Mouse (Mus musculus): ENCODE data around the gene Bank1. TPM values are rescaled to one million over a fixed set of nuclear protein-coding genes. Genes with fewer than 3 reads are reported as not detected.

Gene Bank1
- total and polyA plus RNA-seq, 2 experiments from 2014 or later: 0.43 to 0.66 TPM

DNA sequence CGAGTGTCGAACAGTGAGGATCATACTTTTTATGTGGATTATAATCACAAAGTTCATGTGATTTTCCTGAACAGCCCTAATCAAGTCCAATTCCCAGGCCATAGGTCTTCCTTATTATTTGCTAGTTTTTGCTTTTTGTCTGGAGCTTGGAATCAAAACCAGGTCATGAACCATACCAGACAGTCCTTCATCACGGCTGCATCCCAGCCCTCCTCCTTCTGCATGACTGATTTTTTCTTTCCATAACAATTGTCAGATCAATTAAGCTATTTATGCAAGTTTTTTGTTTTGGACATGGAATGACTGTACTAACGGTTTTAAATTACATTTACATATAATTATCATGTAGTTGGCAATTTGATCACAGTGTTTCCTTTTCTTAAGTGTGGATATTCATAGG lies 315.2 kb downstream of the Bank1 start:
- ATAC-seq (ENCODE audit: low FRiP score): no peak
- TF ChIP-seq CTCF (IDR thresholded peaks at IDR 0.05): no peak

DNA sequence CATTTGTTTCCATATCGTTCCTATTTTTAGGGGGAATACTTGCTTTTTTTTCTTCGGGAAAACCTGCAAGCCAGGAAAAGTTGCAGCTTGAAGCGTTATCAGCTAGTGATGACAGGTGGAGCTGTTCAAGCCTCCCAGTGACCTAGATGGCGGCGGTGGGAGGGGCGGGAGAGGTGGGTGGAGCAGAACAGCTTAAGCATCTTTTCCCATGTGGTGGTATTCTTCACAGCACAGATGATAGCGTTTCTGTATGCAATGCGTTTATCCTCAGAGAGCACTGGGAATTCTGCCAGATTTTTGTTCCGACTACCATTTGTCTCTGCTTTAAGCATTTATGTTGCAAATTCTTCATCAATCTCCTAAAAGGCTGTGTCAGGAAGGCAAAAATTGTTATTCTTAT lies 318.0 kb downstream of the Bank1 start:
- TF ChIP-seq CTCF (IDR thresholded peaks at IDR 0.05): peak; percentile 59
- no peak overlapping the region for H3K9ac ChIP-seq (replicated peaks; ENCODE audit: low read length, poor library complexity, severe bottlenecking)
- ATAC-seq (ENCODE audit: low FRiP score): peak; percentile 76
- no peaks in the 10 kb centered on the region for H3K27me3 ChIP-seq (ENCODE audit: insufficient read depth, low read length)
- 0 out of 2 replicates have a peak overlapping the region, but pooled peaks have one; percentile 12 for H3K27ac ChIP-seq (ENCODE audit: low read depth, low read length)
- H3K36me3 ChIP-seq (ENCODE audit: insufficient read depth, low read length): no peaks in the 10 kb centered on the region
- DNase-seq (ENCODE audit: low spot score): peak; percentile 86
- peak overlapping the region; percentile 26 for H3K4me3 ChIP-seq (ENCODE audit: low read depth, low read length)
- no peaks in the 10 kb centered on the region for H3K9me3 ChIP-seq (ENCODE audit: low read length)
- WGBS: 10% methylated on average over 9 of the region's 9 CpGs
- peak overlapping the region; percentile 42 for H3K4me2 ChIP-seq (ENCODE audit: low read depth, low read length, poor library complexity, severe bottlenecking)
- no peaks in the 10 kb centered on the region for H3K4me1 ChIP-seq (ENCODE audit: insufficient read depth, low read length)

More for the DNA sequence above, 315.2 kb downstream of the Bank1 start:
- no peak for DNase-seq (ENCODE audit: low spot score)
- no peak overlapping the region for H3K4me2 ChIP-seq (ENCODE audit: low read depth, low read length, poor library complexity, severe bottlenecking)
- H3K4me1 ChIP-seq (ENCODE audit: insufficient read depth, low read length): no peaks in the 10 kb centered on the region
- H3K27ac ChIP-seq (ENCODE audit: low read depth, low read length): no peak overlapping the region
- 76% methylated on average over 4 of the region's 4 CpGs for WGBS
- H3K4me3 ChIP-seq (ENCODE audit: low read depth, low read length): no peak overlapping the region
- H3K27me3 ChIP-seq (ENCODE audit: insufficient read depth, low read length): no peaks in the 10 kb centered on the region
- no peaks in the 10 kb centered on the region for H3K36me3 ChIP-seq (ENCODE audit: insufficient read depth, low read length)
- no peaks in the 10 kb centered on the region for H3K9me3 ChIP-seq (ENCODE audit: low read length)
- H3K9ac ChIP-seq (replicated peaks; ENCODE audit: low read length, poor library complexity, severe bottlenecking): no peak overlapping the region

DNA sequence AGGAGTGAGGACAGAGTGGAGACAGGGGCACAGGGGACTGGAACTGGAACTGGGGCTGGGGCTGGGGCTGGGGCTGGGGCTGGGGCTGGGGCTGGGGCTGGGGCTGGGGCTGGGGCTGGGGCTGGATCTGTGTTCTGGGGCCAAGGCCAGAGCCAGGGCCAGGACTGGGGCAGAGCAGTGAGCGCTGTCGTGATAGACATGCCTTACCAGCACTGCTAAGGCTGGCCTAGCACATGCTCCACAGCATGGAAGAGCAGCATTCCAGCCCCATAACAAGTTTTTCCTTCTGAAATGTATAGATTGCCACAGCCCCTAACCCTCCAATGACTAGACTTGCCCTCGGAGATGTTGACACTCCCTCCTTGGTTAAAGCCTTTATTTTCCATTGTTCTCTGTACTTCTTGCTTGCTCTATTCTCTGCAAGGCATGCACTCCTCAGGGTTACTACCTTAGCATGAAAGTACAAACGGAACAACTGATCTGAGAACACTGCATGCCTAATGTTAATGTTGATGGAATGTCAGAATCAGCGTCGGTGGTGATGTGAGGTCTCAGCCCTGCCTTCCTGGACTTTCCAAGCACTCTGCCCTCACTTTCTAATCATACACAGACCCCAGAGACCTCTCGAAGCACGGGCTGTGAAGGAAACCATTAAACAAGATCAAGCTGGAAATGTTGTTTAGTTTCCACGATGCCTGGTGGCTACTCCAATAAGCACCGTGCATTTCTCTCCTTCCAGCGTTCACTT lies 318.6 kb downstream of the Bank1 start:
- H3K4me2 ChIP-seq (ENCODE audit: low read depth, low read length, poor library complexity, severe bottlenecking): peak overlapping the region; percentile 42
- TF ChIP-seq CTCF (IDR thresholded peaks at IDR 0.05): no peak
- H3K9ac ChIP-seq (replicated peaks; ENCODE audit: low read length, poor library complexity, severe bottlenecking): no peak overlapping the region
- H3K27me3 ChIP-seq (ENCODE audit: insufficient read depth, low read length): no peaks in the 10 kb centered on the region
- H3K4me1 ChIP-seq (ENCODE audit: insufficient read depth, low read length): no peaks in the 10 kb centered on the region
- ATAC-seq (ENCODE audit: low FRiP score) (peak; percentile 44; the same call in 1 of the 2 replicates), DNase-seq (ENCODE audit: low spot score) (no peak)
- H3K9me3 ChIP-seq (ENCODE audit: low read length): no peaks in the 10 kb centered on the region
- H3K36me3 ChIP-seq (ENCODE audit: insufficient read depth, low read length): no peaks in the 10 kb centered on the region
- WGBS: 50% methylated on average over 11 of the region's 11 CpGs
- H3K27ac ChIP-seq (ENCODE audit: low read depth, low read length): 0 out of 2 replicates have a peak overlapping the region, but pooled peaks have one; percentile 12
- peak overlapping the region; percentile 26 for H3K4me3 ChIP-seq (ENCODE audit: low read depth, low read length)

Measured in midbrain, postnatal 0 days (tissue).